Mouse (Mus musculus): Measurements from ENCODE around the gene Cdyl. TPM values are rescaled to one million over a fixed set of nuclear protein-coding genes. Genes with fewer than 3 reads are reported as not detected.

Gene Cdyl
- polyA plus RNA-seq, 1 experiment from 2014 or later = 11.8 TPM

- no peaks in the 10 kb centered on the region for H3K36me3 ChIP-seq (ENCODE audit: control insufficient read depth, insufficient read depth, low read length)
- H3K4me2 ChIP-seq = no peak overlapping the region
- WGBS = 75% methylated on average over 3 of the region's 3 CpGs
- H3K4me1 ChIP-seq (ENCODE audit: control insufficient read depth, insufficient read depth, low read length) = no peaks in the 10 kb centered on the region
- no peaks in the 10 kb centered on the region for H3K9me3 ChIP-seq (ENCODE audit: control insufficient read depth, low read length)
- H3K27me3 ChIP-seq (ENCODE audit: control insufficient read depth, insufficient read depth, low read length) = no peaks in the 10 kb centered on the region
- DNase-seq (ENCODE audit: low spot score, missing footprints) (no peak), ATAC-seq (ENCODE audit: low FRiP score) (no peak)
- H3K27ac ChIP-seq (ENCODE audit: low read depth, low read length) = no peak overlapping the region
- no peak overlapping the region for H3K4me3 ChIP-seq (ENCODE audit: low read depth, low read length)
- H3K9ac ChIP-seq (ENCODE audit: low read length) = no peak overlapping the region
These were observed 185.7 kb downstream of the Cdyl start for GRCm38 (mm10) chr13:35845306-35845705.

- Histone ChIP-seq H3K27ac (ENCODE audit: low read depth, low read length) (no peak overlapping the region), H3K4me1 (ENCODE audit: control insufficient read depth, insufficient read depth, low read length) (no peaks in the 10 kb centered on the region; the same call in 1 of the 2 replicates), H3K9ac (ENCODE audit: low read length) (no peak overlapping the region), H3K27me3 (ENCODE audit: control insufficient read depth, insufficient read depth, low read length) (no peaks in the 10 kb centered on the region), H3K4me3 (ENCODE audit: low read depth, low read length) (no peak overlapping the region), H3K4me2 (no peak overlapping the region), H3K36me3 (ENCODE audit: control insufficient read depth, insufficient read depth, low read length) (no peaks in the 10 kb centered on the region), H3K9me3 (ENCODE audit: control insufficient read depth, low read length) (no peaks in the 10 kb centered on the region)
- DNase-seq (ENCODE audit: low spot score, missing footprints) = no peak
- 85% methylated on average over 3 of the region's 3 CpGs for WGBS
- ATAC-seq (ENCODE audit: low FRiP score) = no peak
These were observed 189.1 kb downstream of the Cdyl start for GRCm38 (mm10) chr13:35848694-35849093.

GRCm38 (mm10) chr13:35851581-35851980 is 191.9 kb downstream of the Cdyl start:
- Histone ChIP-seq H3K4me3 (ENCODE audit: low read depth, low read length) (no peak overlapping the region), H3K9ac (ENCODE audit: low read length) (no peak overlapping the region), H3K4me2 (no peak overlapping the region), H3K36me3 (ENCODE audit: control insufficient read depth, insufficient read depth, low read length) (no peaks in the 10 kb centered on the region), H3K27me3 (ENCODE audit: control insufficient read depth, insufficient read depth, low read length) (no peaks in the 10 kb centered on the region), H3K9me3 (ENCODE audit: control insufficient read depth, low read length) (no peaks in the 10 kb centered on the region), H3K4me1 (ENCODE audit: control insufficient read depth, insufficient read depth, low read length) (no peaks in the 10 kb centered on the region; the same call in 1 of the 2 replicates), H3K27ac (ENCODE audit: low read depth, low read length) (no peak overlapping the region)
- no peak for DNase-seq (ENCODE audit: low spot score, missing footprints)
- no peak for ATAC-seq (ENCODE audit: low FRiP score)
- 90% methylated on average over 6 of the region's 6 CpGs for WGBS

- Histone ChIP-seq H3K4me3 (ENCODE audit: low read depth, low read length) (no peak overlapping the region), H3K36me3 (ENCODE audit: control insufficient read depth, insufficient read depth, low read length) (no peaks in the 10 kb centered on the region), H3K4me2 (no peak overlapping the region), H3K27ac (ENCODE audit: low read depth, low read length) (no peak overlapping the region), H3K9ac (ENCODE audit: low read length) (no peak overlapping the region), H3K9me3 (ENCODE audit: control insufficient read depth, low read length) (no peaks in the 10 kb centered on the region), H3K27me3 (ENCODE audit: control insufficient read depth, insufficient read depth, low read length) (no peaks in the 10 kb centered on the region), H3K4me1 (ENCODE audit: control insufficient read depth, insufficient read depth, low read length) (no peaks in the 10 kb centered on the region; the same call in 1 of the 2 replicates)
- WGBS = 84% methylated on average over 2 of the region's 2 CpGs
- ATAC-seq (ENCODE audit: low FRiP score) = no peak
- DNase-seq (ENCODE audit: low spot score, missing footprints) = no peak
These were observed 193.4 kb downstream of the Cdyl start for GRCm38 (mm10) chr13:35852851-35853575.

- Histone ChIP-seq H3K4me2 (no peak overlapping the region), H3K4me3 (ENCODE audit: low read depth, low read length) (no peak overlapping the region), H3K9ac (ENCODE audit: low read length) (no peak overlapping the region), H3K27me3 (ENCODE audit: control insufficient read depth, insufficient read depth, low read length) (no peaks in the 10 kb centered on the region), H3K4me1 (ENCODE audit: control insufficient read depth, insufficient read depth, low read length) (no peaks in the 10 kb centered on the region; the same call in 1 of the 2 replicates), H3K27ac (ENCODE audit: low read depth, low read length) (no peak overlapping the region), H3K9me3 (ENCODE audit: control insufficient read depth, low read length) (no peaks in the 10 kb centered on the region), H3K36me3 (ENCODE audit: control insufficient read depth, insufficient read depth, low read length) (no peaks in the 10 kb centered on the region)
- ATAC-seq (ENCODE audit: low FRiP score) (no peak), DNase-seq (ENCODE audit: low spot score, missing footprints) (no peak)
- 73% methylated on average over 7 of the region's 7 CpGs for WGBS
These were observed 197.9 kb downstream of the Cdyl start for GRCm38 (mm10) chr13:35857486-35857885.

- 86% methylated on average over 8 of the region's 8 CpGs for WGBS
- ATAC-seq (ENCODE audit: low FRiP score) = no peak
- Histone ChIP-seq H3K9ac (ENCODE audit: low read length) (no peak overlapping the region), H3K4me2 (no peak overlapping the region), H3K27ac (ENCODE audit: low read depth, low read length) (no peak overlapping the region), H3K27me3 (ENCODE audit: control insufficient read depth, insufficient read depth, low read length) (no peaks in the 10 kb centered on the region), H3K36me3 (ENCODE audit: control insufficient read depth, insufficient read depth, low read length) (no peaks in the 10 kb centered on the region), H3K4me3 (ENCODE audit: low read depth, low read length) (no peak overlapping the region), H3K9me3 (ENCODE audit: control insufficient read depth, low read length) (no peaks in the 10 kb centered on the region), H3K4me1 (ENCODE audit: control insufficient read depth, insufficient read depth, low read length) (no peaks in the 10 kb centered on the region)
- DNase-seq (ENCODE audit: low spot score, missing footprints) = no peak
These were observed 201.3 kb downstream of the Cdyl start for GRCm38 (mm10) chr13:35860916-35861315.

GRCm38 (mm10) chr13:35870659-35871058 is 211.0 kb downstream of the Cdyl start:
- H3K4me1 ChIP-seq (ENCODE audit: control insufficient read depth, insufficient read depth, low read length) = no peaks in the 10 kb centered on the region

GRCm38 (mm10) chr13:35871107-35871506 is 211.5 kb downstream of the Cdyl start:
- no peaks in the 10 kb centered on the region for H3K4me1 ChIP-seq (ENCODE audit: control insufficient read depth, insufficient read depth, low read length)
- no peak overlapping the region for H3K4me2 ChIP-seq
- no peak overlapping the region for H3K9ac ChIP-seq (ENCODE audit: low read length)
- ATAC-seq (ENCODE audit: low FRiP score) (no peak), DNase-seq (ENCODE audit: low spot score, missing footprints) (no peak)
- no peaks in the 10 kb centered on the region for H3K27me3 ChIP-seq (ENCODE audit: control insufficient read depth, insufficient read depth, low read length)
- 86% methylated on average over 3 of the region's 3 CpGs for WGBS
- no peaks in the 10 kb centered on the region for H3K9me3 ChIP-seq (ENCODE audit: control insufficient read depth, low read length)
- no peaks in the 10 kb centered on the region for H3K36me3 ChIP-seq (ENCODE audit: control insufficient read depth, insufficient read depth, low read length)
- H3K4me3 ChIP-seq (ENCODE audit: low read depth, low read length) = no peak overlapping the region
- H3K27ac ChIP-seq (ENCODE audit: low read depth, low read length) = no peak overlapping the region

More at GRCm38 (mm10) chr13:35870659-35871058, 211.0 kb downstream of the Cdyl start:
- Histone ChIP-seq H3K4me2 (no peak overlapping the region), H3K9me3 (ENCODE audit: control insufficient read depth, low read length) (no peaks in the 10 kb centered on the region), H3K27ac (ENCODE audit: low read depth, low read length) (no peak overlapping the region), H3K4me3 (ENCODE audit: low read depth, low read length) (no peak overlapping the region), H3K36me3 (ENCODE audit: control insufficient read depth, insufficient read depth, low read length) (no peaks in the 10 kb centered on the region), H3K9ac (ENCODE audit: low read length) (no peak overlapping the region), H3K27me3 (ENCODE audit: control insufficient read depth, insufficient read depth, low read length) (no peaks in the 10 kb centered on the region)
- 93% methylated on average over 8 of the region's 8 CpGs for WGBS
- ATAC-seq (ENCODE audit: low FRiP score) = no peak
- no peak for DNase-seq (ENCODE audit: low spot score, missing footprints)

- no peaks in the 10 kb centered on the region for H3K9me3 ChIP-seq (ENCODE audit: control insufficient read depth, low read length)
- DNase-seq (ENCODE audit: low spot score, missing footprints) (no peak), ATAC-seq (ENCODE audit: low FRiP score) (no peak)
- no peaks in the 10 kb centered on the region for H3K27me3 ChIP-seq (ENCODE audit: control insufficient read depth, insufficient read depth, low read length)
- no peak overlapping the region for H3K27ac ChIP-seq (ENCODE audit: low read depth, low read length)
- H3K36me3 ChIP-seq (ENCODE audit: control insufficient read depth, insufficient read depth, low read length) = no peaks in the 10 kb centered on the region
- H3K9ac ChIP-seq (ENCODE audit: low read length) = no peak overlapping the region
- 86% methylated on average over 5 of the region's 5 CpGs for WGBS
- no peaks in the 10 kb centered on the region for H3K4me1 ChIP-seq (ENCODE audit: control insufficient read depth, insufficient read depth, low read length)
- no peak overlapping the region for H3K4me2 ChIP-seq
- no peak overlapping the region for H3K4me3 ChIP-seq (ENCODE audit: low read depth, low read length)
These were observed 215.8 kb downstream of the Cdyl start for GRCm38 (mm10) chr13:35875396-35875795.

All from midbrain, embryonic 11.5 days (tissue).